Mouse (Mus musculus): Measurements from ENCODE around the gene Mex3a.

- TF ChIP-seq TAL1 (IDR thresholded peaks at IDR 0.05; ENCODE audit: low read length) (no peak), GATA1 (IDR thresholded peaks at IDR 0.05; ENCODE audit: low read length) (no peak)
Measured at GRCm38 (mm10) chr3:88585769-88586168, 53.6 kb downstream of the Mex3a start.
